Mouse (Mus musculus): ENCODE measurements at regions not wholly inside any gene's neighbourhood (a gene's known extent, or its start where the extent isn't known, plus 50 kb on each side); places are given as distances from the start of the nearest gene placed in this dataset.

DNA sequence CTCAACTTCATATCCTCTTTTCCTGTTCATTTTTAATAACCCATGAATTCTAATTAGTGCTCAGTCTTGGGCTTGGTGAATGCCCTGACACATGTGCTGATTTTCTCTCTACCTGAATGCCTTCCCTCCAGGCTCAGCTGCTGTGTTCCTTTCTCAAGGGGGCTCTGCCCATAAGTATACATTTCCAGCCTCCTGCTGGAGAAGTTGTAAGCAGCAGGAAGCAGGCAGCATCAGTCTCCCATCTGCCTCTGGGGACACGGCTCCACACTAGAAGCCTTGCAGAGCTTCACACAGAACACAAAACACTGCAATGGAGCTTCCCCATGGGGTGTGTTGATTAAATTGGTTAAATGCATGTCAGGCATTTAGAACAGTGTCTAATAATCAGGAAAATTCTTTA, 477.0 kb upstream of the Auts2 start:
- Histone ChIP-seq H3K36me3 (replicated peaks; ENCODE audit: control insufficient read depth, insufficient read depth, low read depth, low read length) (no peaks in the 10 kb centered on the region), H3K9me3 (replicated peaks; ENCODE audit: control insufficient read depth, low read length) (no peaks in the 10 kb centered on the region), H3K4me1 (ENCODE audit: control insufficient read depth, insufficient read depth, low read length) (no peaks in the 10 kb centered on the region), H3K4me3 (ENCODE audit: low read depth, low read length) (no peak overlapping the region), H3K27me3 (ENCODE audit: control insufficient read depth, insufficient read depth, low read length) (no peaks in the 10 kb centered on the region), H3K27ac (replicated peaks; ENCODE audit: low read depth, low read length) (no peak overlapping the region), H3K4me2 (ENCODE audit: low read depth, low read length) (no peak overlapping the region), H3K9ac (replicated peaks; ENCODE audit: low read length) (no peak overlapping the region)
- DNase-seq (ENCODE audit: low spot score) (no peak), ATAC-seq (replicated peaks; ENCODE audit: insufficient number of reproducible peaks, low FRiP score, low TSS enrichment, low read depth) (no peak)
- 63% methylated on average over 1 of the region's 1 CpGs for WGBS

DNA sequence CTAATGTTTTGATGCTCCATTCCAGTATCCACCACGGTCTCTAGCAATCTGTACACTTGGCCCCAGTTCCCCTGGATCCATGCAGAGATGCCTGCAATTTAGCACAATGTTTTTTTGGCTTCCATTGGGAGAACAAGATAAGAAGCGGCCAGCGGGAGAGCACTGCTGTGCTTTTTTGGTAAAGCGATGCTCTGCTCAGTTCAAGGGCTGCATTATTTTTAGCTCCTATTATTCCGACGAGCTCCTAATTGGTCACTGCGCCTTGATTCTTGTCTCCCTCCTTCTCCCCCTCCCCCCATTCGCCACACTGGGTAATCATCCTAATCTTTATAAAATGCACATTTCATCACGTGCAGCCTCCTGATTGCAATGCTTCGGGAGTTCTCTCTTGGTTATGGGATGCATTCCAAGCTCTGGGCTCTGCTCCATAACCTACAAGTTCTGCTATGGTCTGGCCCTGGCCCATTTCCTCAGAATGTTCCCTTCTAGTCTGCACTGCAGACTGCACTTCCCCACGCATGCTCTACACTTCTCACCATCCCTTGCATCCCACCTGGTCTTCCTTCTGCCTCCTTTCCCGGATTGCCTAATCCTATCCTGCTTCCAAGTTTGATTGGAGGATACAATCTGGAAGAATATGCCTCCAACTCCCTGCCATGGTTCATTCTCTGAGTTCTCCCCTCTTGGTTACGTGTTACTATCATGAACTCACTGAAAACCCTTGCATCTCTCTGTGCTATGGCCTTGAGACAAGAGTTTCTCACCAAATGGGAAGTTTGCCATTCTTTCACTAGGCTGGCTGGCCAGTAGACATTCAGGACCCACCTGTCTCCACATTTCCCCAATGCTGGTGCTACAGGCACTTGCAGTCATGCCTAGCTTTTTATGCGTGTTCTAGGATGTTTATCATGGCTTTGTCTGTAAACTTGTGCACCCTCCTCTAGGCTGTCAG, 467.8 kb upstream of the Auts2 start:
- H3K4me3 ChIP-seq (ENCODE audit: low read depth, low read length): no peak overlapping the region
- WGBS: 78% methylated on average over 14 of the region's 14 CpGs

DNA sequence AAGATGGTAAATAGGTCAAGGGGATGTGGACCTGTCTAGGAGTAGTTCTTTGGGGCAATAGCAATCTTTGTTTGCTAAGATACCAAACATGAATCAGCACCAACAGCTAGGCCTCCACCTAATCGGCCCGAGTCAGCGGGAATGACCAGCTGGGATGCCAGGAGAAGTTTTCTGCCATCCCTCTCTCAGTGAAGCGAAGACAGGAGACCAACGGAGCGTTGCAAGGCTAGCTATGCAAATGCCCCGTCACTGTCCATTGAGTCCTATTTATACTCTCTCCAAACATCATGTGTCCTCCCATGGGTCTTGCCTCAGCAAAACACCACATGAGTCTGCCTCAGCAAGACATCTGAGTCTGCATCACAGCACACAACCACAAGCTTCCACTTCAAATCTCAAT, 439.7 kb upstream of the Auts2 start:
- no peak overlapping the region for H3K9ac ChIP-seq (replicated peaks; ENCODE audit: low read length)
- DNase-seq (ENCODE audit: low spot score): no peak
- H3K4me2 ChIP-seq (ENCODE audit: low read depth, low read length): no peak overlapping the region
- no peaks in the 10 kb centered on the region for H3K9me3 ChIP-seq (replicated peaks; ENCODE audit: control insufficient read depth, low read length)
- H3K36me3 ChIP-seq (replicated peaks; ENCODE audit: control insufficient read depth, insufficient read depth, low read depth, low read length): no peaks in the 10 kb centered on the region
- no peaks in the 10 kb centered on the region for H3K4me1 ChIP-seq (ENCODE audit: control insufficient read depth, insufficient read depth, low read length)
- no peak for ATAC-seq (replicated peaks; ENCODE audit: insufficient number of reproducible peaks, low FRiP score, low TSS enrichment, low read depth)
- H3K27ac ChIP-seq (replicated peaks; ENCODE audit: low read depth, low read length): no peak overlapping the region
- WGBS: 93% methylated on average over 7 of the region's 7 CpGs
- no peaks in the 10 kb centered on the region for H3K27me3 ChIP-seq (ENCODE audit: control insufficient read depth, insufficient read depth, low read length)
- no peak overlapping the region for H3K4me3 ChIP-seq (ENCODE audit: low read depth, low read length)

More for the DNA sequence above, 467.8 kb upstream of the Auts2 start:
- no peak for DNase-seq (ENCODE audit: low spot score)
- Histone ChIP-seq H3K4me2 (ENCODE audit: low read depth, low read length) (no peak overlapping the region), H3K27me3 (ENCODE audit: control insufficient read depth, insufficient read depth, low read length) (no peaks in the 10 kb centered on the region), H3K27ac (replicated peaks; ENCODE audit: low read depth, low read length) (no peak overlapping the region), H3K36me3 (replicated peaks; ENCODE audit: control insufficient read depth, insufficient read depth, low read depth, low read length) (no peaks in the 10 kb centered on the region), H3K9me3 (replicated peaks; ENCODE audit: control insufficient read depth, low read length) (no peaks in the 10 kb centered on the region), H3K9ac (replicated peaks; ENCODE audit: low read length) (no peak overlapping the region), H3K4me1 (ENCODE audit: control insufficient read depth, insufficient read depth, low read length) (no peaks in the 10 kb centered on the region)
- ATAC-seq (replicated peaks; ENCODE audit: insufficient number of reproducible peaks, low FRiP score, low TSS enrichment, low read depth): no peak

DNA sequence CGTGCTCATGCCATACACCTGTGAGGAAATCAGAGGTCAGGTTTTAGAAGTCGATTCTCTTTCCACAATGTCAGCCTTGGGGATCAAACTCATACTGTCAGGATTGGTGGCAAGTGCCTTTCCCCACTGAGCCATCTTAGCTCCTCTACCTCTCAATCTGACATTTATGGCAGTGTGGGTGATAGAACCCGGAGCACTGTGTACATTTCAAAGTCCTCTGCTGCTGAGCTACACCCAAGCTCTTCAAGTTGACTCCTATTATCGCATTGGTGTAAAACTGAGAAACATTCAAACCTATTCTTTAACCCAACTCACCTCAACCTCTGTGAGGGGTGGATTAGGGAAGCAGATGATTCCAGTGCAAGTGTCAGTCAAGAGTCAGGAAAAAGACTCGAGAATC, 435.9 kb upstream of the Auts2 start:
- Histone ChIP-seq H3K36me3 (replicated peaks; ENCODE audit: control insufficient read depth, insufficient read depth, low read depth, low read length) (no peaks in the 10 kb centered on the region), H3K27me3 (ENCODE audit: control insufficient read depth, insufficient read depth, low read length) (no peaks in the 10 kb centered on the region), H3K9me3 (replicated peaks; ENCODE audit: control insufficient read depth, low read length) (no peaks in the 10 kb centered on the region), H3K4me2 (ENCODE audit: low read depth, low read length) (no peak overlapping the region), H3K27ac (replicated peaks; ENCODE audit: low read depth, low read length) (no peak overlapping the region), H3K9ac (replicated peaks; ENCODE audit: low read length) (no peak overlapping the region), H3K4me1 (ENCODE audit: control insufficient read depth, insufficient read depth, low read length) (no peaks in the 10 kb centered on the region), H3K4me3 (ENCODE audit: low read depth, low read length) (no peak overlapping the region)
- ATAC-seq (replicated peaks; ENCODE audit: insufficient number of reproducible peaks, low FRiP score, low TSS enrichment, low read depth): no peak
- 81% methylated on average over 5 of the region's 5 CpGs for WGBS
- no peak for DNase-seq (ENCODE audit: low spot score)

DNA sequence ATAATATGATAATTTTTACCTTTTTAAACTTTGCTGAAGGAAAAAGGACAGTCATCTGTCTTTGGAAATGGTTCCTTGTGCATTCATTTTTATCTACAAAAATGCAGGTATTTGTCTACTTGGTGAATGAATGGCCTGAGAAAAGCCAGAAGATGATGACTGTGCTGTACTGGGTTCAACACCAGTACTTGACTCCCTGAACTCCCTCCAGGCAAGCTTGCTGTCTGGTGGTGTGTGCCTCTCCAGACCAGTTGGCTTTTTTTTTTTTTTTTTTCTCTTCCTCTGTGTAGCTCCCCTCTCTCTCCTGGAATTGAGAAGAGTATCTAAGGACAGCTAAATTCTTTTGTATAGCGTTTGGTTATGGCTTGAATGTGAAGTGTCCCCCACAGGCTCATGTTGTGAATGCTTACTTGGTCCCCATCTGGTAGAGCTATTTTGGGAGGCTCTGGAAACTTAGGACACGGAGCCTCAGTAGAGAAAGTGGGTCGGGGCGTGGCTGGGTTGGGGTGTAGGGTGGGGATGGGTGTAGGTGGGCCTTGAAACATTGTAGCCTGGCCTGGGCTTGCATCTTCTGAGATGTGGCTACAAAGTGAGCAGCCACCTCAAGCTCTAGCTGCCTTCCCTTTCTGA, 432.3 kb upstream of the Auts2 start:
- no peak overlapping the region for H3K4me3 ChIP-seq (ENCODE audit: low read depth, low read length)
- no peaks in the 10 kb centered on the region for H3K9me3 ChIP-seq (replicated peaks; ENCODE audit: control insufficient read depth, low read length)
- H3K4me1 ChIP-seq (ENCODE audit: control insufficient read depth, insufficient read depth, low read length): no peaks in the 10 kb centered on the region
- H3K4me2 ChIP-seq (ENCODE audit: low read depth, low read length): no peak overlapping the region
- H3K36me3 ChIP-seq (replicated peaks; ENCODE audit: control insufficient read depth, insufficient read depth, low read depth, low read length): no peaks in the 10 kb centered on the region
- no peak for ATAC-seq (replicated peaks; ENCODE audit: insufficient number of reproducible peaks, low FRiP score, low TSS enrichment, low read depth)
- H3K27me3 ChIP-seq (ENCODE audit: control insufficient read depth, insufficient read depth, low read length): no peaks in the 10 kb centered on the region
- DNase-seq (ENCODE audit: low spot score): no peak
- H3K27ac ChIP-seq (replicated peaks; ENCODE audit: low read depth, low read length): no peak overlapping the region
- no peak overlapping the region for H3K9ac ChIP-seq (replicated peaks; ENCODE audit: low read length)
- 77% methylated on average over 4 of the region's 4 CpGs for WGBS

DNA sequence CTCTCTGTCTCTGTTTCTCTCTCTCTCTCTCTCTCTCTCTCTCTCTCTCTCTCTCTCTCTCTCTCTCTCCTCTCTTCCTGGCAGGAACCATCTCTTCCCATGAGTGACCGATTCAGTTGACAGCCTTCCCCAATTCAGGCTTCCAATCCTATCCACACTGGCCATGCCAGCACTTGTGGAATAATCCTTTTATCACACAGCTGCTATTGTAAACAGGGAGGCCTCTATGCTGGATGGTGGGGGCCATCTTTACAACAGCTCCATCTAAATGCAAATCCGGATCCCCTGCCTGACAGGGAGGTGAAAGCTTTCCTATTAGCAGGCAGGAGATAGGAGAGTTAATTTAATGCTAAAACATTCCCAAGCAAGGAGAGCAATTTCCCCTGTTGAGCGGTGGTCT, 431.7 kb upstream of the Auts2 start:
- Histone ChIP-seq H3K4me3 (ENCODE audit: low read depth, low read length) (no peak overlapping the region), H3K9me3 (replicated peaks; ENCODE audit: control insufficient read depth, low read length) (no peaks in the 10 kb centered on the region), H3K27me3 (ENCODE audit: control insufficient read depth, insufficient read depth, low read length) (no peaks in the 10 kb centered on the region), H3K27ac (replicated peaks; ENCODE audit: low read depth, low read length) (no peak overlapping the region), H3K4me1 (ENCODE audit: control insufficient read depth, insufficient read depth, low read length) (no peaks in the 10 kb centered on the region), H3K9ac (replicated peaks; ENCODE audit: low read length) (no peak overlapping the region), H3K4me2 (ENCODE audit: low read depth, low read length) (no peak overlapping the region), H3K36me3 (replicated peaks; ENCODE audit: control insufficient read depth, insufficient read depth, low read depth, low read length) (no peaks in the 10 kb centered on the region)
- ATAC-seq (replicated peaks; ENCODE audit: insufficient number of reproducible peaks, low FRiP score, low TSS enrichment, low read depth): no peak
- 20% methylated on average over 3 of the region's 3 CpGs for WGBS
- DNase-seq (ENCODE audit: low spot score): no peak

DNA sequence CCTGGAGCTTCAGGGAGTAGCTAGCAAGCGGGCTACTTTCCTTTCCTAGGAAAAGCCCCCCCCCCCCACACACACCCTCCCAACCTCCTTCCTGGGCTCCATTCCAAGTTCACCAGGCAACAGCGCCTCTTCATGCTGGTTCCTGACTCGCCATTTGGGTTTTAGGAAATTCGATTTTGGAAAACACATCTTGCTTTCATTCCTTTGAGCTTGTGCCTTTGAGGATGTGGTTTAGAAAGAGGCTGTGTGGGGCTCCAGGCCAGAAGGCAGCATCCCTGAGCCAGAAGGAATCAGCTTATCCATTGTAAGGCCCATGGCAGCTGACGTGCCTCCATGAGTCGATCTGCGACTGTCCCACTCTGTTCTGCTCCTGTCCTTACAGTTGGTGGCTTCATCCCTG, 427.9 kb upstream of the Auts2 start:
- DNase-seq (ENCODE audit: low spot score) (no peak), ATAC-seq (replicated peaks; ENCODE audit: insufficient number of reproducible peaks, low FRiP score, low TSS enrichment, low read depth) (no peak)
- Histone ChIP-seq H3K27me3 (ENCODE audit: control insufficient read depth, insufficient read depth, low read length) (no peaks in the 10 kb centered on the region), H3K27ac (replicated peaks; ENCODE audit: low read depth, low read length) (no peak overlapping the region), H3K36me3 (replicated peaks; ENCODE audit: control insufficient read depth, insufficient read depth, low read depth, low read length) (no peaks in the 10 kb centered on the region), H3K4me1 (ENCODE audit: control insufficient read depth, insufficient read depth, low read length) (no peaks in the 10 kb centered on the region), H3K9ac (replicated peaks; ENCODE audit: low read length) (no peak overlapping the region), H3K4me2 (ENCODE audit: low read depth, low read length) (no peak overlapping the region), H3K9me3 (replicated peaks; ENCODE audit: control insufficient read depth, low read length) (no peaks in the 10 kb centered on the region), H3K4me3 (ENCODE audit: low read depth, low read length) (no peak overlapping the region)
- 82% methylated on average over 7 of the region's 7 CpGs for whole genome bisulfite sequencing

DNA sequence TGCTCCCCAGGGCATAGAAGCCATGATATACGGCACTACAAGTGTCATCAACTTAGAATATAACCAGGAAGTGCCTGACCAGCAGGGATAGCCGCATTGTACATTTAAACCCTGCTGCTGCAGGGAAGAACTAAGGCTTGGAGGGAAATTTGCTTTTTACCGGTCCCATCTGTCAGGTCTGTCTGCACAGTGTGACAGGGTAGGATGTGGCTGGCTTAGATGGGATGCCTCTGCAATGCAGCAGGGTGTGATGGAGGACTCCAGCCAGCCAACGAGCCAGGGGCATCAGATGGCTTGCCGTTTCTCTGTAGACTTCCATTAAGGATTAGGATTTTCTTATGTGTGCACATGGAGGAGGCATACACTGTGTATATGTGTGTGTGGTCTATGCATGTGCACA, 426.2 kb upstream of the Auts2 start:
- H3K27ac ChIP-seq (replicated peaks; ENCODE audit: low read depth, low read length): no peak overlapping the region
- DNase-seq (ENCODE audit: low spot score) (no peak), ATAC-seq (replicated peaks; ENCODE audit: insufficient number of reproducible peaks, low FRiP score, low TSS enrichment, low read depth) (no peak)
- no peaks in the 10 kb centered on the region for H3K4me1 ChIP-seq (ENCODE audit: control insufficient read depth, insufficient read depth, low read length)
- no peaks in the 10 kb centered on the region for H3K36me3 ChIP-seq (replicated peaks; ENCODE audit: control insufficient read depth, insufficient read depth, low read depth, low read length)
- 77% methylated on average over 5 of the region's 5 CpGs for WGBS
- H3K27me3 ChIP-seq (ENCODE audit: control insufficient read depth, insufficient read depth, low read length): no peaks in the 10 kb centered on the region
- H3K9me3 ChIP-seq (replicated peaks; ENCODE audit: control insufficient read depth, low read length): no peaks in the 10 kb centered on the region
- H3K9ac ChIP-seq (replicated peaks; ENCODE audit: low read length): no peak overlapping the region
- H3K4me2 ChIP-seq (ENCODE audit: low read depth, low read length): no peak overlapping the region
- H3K4me3 ChIP-seq (ENCODE audit: low read depth, low read length): no peak overlapping the region
